Mouse (Mus musculus) hindbrain, embryonic 10.5 days (tissue): ENCODE results near the gene Ptrh1. TPM values are rescaled to one million over a fixed set of nuclear protein-coding genes. Genes with fewer than 3 reads are reported as not detected.

Experiments used
- DNase-seq: peaks from one replicate; pipeline ENCODE4 v3.0.0-alpha.2; 2017; ENCODE audit warnings: low spot score
- H3K27ac ChIP-seq: fragments of 300-500 bp; sonication (generic); 2 replicates; pipeline ENCODE4 v1.5.1; 2016; ENCODE audit warnings: mild to moderate bottlenecking, moderate library complexity
- H3K27me3 ChIP-seq: fragments of 300-500 bp; sonication (generic); 2 replicates; pipeline ENCODE4 v1.6.1; 2016; ENCODE audit warnings: mild to moderate bottlenecking; ENCODE audit not compliant: poor library complexity, insufficient read depth, severe bottlenecking
- H3K36me3 ChIP-seq: fragments of 300-500 bp; sonication (generic); 2 replicates; pipeline ENCODE4 v1.6.1; 2016; ENCODE audit warnings: mild to moderate bottlenecking, moderate library complexity
- H3K4me1 ChIP-seq: fragments of 300-500 bp; sonication (generic); replicated peaks from 2 replicates; pipeline ENCODE4 v1.6.1; 2016; ENCODE audit warnings: mild to moderate bottlenecking
- H3K4me3 ChIP-seq: fragments of 300-500 bp; sonication (generic); 2 replicates; pipeline ENCODE4 v1.5.1; 2016; ENCODE audit warnings: mild to moderate bottlenecking, moderate library complexity
- H3K9me3 ChIP-seq: fragments of 300-500 bp; sonication (generic); 2 replicates; pipeline ENCODE4 v1.6.1; 2016; ENCODE audit warnings: mild to moderate bottlenecking, moderate library complexity
- WGBS: fragments of 180-500 bp; shearing (Covaris S2); methylation state at CpG from one replicate; pipeline ENCODE4 v1.1.7; 2016; 5-methylcytosine and 5-hydroxymethylcytosine counted together
- polyA plus RNA-seq: library from polyadenylated mRNA; unstranded; fragments of >200 nt; fragmentation: Nextera tagmentation; extraction: Ambion mirVana; gene quantifications from 2 replicates; pipeline ENCODE4 v1.2.1, GENCODE M21; 2016

The Ptrh1 gene
- polyA plus RNA-seq, 1 experiment from 2014 or later: 7.2 TPM

DNA sequence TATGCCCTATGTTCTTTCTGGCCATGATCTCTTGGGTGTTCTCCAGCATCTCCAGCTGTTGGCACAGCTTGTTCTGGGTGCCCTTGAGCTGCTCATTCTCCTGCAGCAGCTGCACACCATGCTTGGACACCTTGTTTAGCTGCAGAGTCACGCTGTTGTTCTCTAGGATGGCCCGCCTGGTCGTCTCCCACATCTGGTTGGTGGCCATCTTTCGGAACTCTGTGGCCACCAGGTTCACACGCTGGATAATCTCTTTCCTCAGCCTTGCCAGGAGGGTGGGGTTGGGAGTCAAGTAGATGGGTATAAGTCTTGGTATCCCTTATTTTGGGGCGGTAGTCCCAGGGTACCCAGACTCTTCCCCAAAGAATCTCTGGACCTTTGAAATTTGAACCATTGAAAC, 4.1 kb downstream of the Ptrh1 start:
- no peaks in the 10 kb centered on the region for H3K9me3 ChIP-seq
- H3K4me3 ChIP-seq: no peak overlapping the region
- no peak for DNase-seq
- peaks cover 15% of the 10 kb centered on the region for H3K27me3 ChIP-seq
- 0 out of 2 replicates have a peak, but pooled peaks cover 2% of the 10 kb centered on the region for H3K36me3 ChIP-seq
- 91% methylated on average over 6 of the region's 6 CpGs for WGBS
- no peak overlapping the region for H3K27ac ChIP-seq
- H3K4me1 ChIP-seq: peaks cover 35% of the 10 kb centered on the region

DNA sequence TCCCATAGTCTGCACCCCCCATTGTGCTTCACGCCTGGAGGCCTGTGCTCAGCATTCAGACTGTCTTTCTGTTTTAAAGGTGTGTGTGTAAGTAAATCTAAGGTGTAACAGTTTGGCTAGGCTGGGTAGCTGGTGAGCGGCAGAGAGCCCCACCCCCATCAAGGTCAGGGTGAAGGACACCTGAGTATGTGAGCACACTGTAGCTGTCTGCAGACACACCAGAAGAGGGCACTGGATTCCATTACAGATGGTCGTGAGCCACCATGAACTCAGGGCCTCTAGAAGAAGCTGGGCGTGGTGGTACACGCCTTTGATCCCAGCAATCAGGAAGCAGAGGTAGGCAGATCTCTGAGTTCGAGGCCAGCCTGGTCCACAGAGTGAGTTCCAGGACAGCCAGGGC, 6.1 kb downstream of the Ptrh1 start:
- 82% methylated on average over 6 of the region's 6 CpGs for WGBS
- Histone ChIP-seq H3K36me3 (0 out of 2 replicates have a peak, but pooled peaks cover 2% of the 10 kb centered on the region), H3K27me3 (peaks cover 8% of the 10 kb centered on the region), H3K9me3 (no peaks in the 10 kb centered on the region), H3K4me3 (no peak overlapping the region), H3K27ac (no peak overlapping the region), H3K4me1 (peaks cover 18% of the 10 kb centered on the region)
- no peak for DNase-seq

DNA sequence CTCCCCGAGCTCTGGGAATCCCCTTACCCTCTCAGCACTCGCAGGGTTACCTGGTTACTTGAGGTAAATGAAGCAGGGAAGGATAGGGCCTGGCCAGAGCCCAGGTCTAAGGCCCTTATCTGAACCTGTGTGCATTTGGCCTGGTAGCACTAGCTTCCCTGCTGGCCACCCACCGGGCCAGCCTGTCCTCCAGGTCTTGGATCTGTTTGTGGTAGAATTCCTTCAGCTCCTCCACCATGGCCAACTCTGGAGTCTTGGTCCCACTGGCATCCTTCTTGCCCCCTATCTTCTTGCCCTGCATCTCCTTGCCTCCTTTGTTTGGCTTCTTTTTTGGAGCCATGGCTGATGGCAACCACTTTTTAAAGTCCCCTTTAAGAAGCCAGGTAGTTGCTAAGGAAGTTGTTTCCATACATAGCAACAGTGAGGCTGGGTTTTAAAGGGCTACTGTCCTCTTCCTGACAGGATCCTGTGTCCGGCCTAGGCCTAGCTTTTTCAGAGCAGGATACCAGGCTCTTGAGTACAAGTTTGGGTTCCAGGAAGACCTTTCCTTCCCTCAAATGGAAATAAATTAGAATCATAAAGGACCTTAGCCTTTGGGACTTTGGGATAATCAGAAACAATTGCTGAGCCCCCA, 8.6 kb downstream of the Ptrh1 start, which contains the start of gene Cfap157:
TSS of gene Cfap157 (minus strand) at position 381 of the 634 bp plus-strand sequence.
- WGBS: 68% methylated on average over 4 of the region's 4 CpGs
- peak within 1 kb of the TSS; percentile 53; the same call in 1 of the 2 replicates for H3K27ac ChIP-seq

DNA sequence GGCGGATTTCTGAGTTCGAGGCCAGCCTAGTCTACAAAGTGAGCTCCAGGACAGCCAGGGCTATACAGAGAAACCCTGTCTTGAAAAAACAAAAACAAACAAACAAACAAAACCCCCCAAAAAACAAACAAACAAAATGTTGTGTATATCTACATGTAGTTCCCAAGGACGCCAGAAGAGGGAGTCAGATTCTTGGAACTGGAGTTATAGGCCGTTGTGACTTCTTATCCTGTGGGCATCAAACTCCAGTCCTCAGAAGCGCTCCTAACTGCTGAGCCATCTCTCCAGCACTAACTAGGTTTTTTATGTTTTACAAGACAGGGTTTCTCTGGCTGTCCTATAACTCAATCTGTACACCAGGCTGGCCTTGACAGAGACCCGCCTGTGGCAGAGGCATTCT, 11.6 kb downstream of the Ptrh1 start:
- Histone ChIP-seq H3K4me3 (no peak overlapping the region), H3K36me3 (peaks cover 31% of the 10 kb centered on the region), H3K27me3 (no peaks in the 10 kb centered on the region), H3K27ac (no peak overlapping the region), H3K4me1 (peaks cover 13% of the 10 kb centered on the region), H3K9me3 (no peaks in the 10 kb centered on the region)
- 61% methylated on average over 6 of the region's 6 CpGs for WGBS
- DNase-seq: no peak

More for the DNA sequence above, 8.6 kb downstream of the Ptrh1 start, which contains the start of gene Cfap157:
- H3K4me3 ChIP-seq: no peak within 1 kb of the TSS
- no peak for DNase-seq
- H3K27me3 ChIP-seq: no peaks in the 10 kb centered on the region
- no peaks in the 10 kb centered on the region for H3K9me3 ChIP-seq
- H3K36me3 ChIP-seq: peaks cover 7% of the 10 kb centered on the region; the same call in 1 of the 2 replicates
- peaks cover 21% of the 10 kb centered on the region for H3K4me1 ChIP-seq

DNA sequence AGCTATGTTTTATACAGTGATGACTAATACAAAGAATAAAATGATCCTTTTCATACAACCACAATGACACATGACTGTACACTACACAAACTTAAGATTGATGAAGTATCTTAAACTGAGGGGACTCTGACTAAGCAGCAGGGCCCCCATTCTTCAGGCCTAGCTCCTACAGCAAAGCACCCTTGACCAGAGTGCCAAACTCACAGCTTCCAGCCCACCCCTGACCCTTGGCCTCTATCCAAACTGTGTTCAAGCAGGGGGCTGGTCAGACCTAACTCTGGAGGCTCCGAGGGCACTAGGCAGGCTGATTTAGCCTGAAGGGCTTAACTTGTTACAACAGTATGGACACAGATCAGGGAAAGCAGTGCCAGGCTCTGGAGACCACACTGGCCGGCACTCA, 13.0 kb downstream of the Ptrh1 start:
- peaks cover 41% of the 10 kb centered on the region for H3K36me3 ChIP-seq
- H3K4me1 ChIP-seq: peaks cover 13% of the 10 kb centered on the region
- WGBS: 64% methylated on average over 2 of the region's 2 CpGs
- H3K9me3 ChIP-seq: no peaks in the 10 kb centered on the region
- no peaks in the 10 kb centered on the region for H3K27me3 ChIP-seq
- H3K4me3 ChIP-seq: no peak overlapping the region
- H3K27ac ChIP-seq: no peak overlapping the region
- no peak for DNase-seq

DNA sequence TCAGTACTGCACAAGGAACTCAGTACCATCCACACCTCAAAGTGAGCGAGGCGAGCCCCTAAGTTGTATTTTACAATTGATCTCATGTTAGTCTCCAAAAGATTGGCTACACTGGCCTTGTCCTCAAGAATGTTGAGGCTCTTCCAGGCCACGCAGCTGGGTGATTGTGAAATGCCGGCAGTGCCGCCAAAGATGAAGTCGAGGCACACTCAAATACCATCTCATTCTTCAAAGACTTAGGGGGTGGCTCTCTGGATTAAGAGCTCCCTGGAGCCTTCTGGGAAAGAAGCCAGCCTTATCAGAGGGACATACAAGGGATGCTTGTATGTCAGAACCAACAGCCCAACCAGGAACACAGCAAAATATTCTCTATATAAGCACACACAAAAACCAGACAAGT, 15.7 kb downstream of the Ptrh1 start:
- WGBS: 92% methylated on average over 6 of the region's 6 CpGs
- peaks cover 5% of the 10 kb centered on the region for H3K4me1 ChIP-seq
- H3K27ac ChIP-seq: no peak overlapping the region
- no peak overlapping the region for H3K4me3 ChIP-seq
- no peaks in the 10 kb centered on the region for H3K27me3 ChIP-seq
- no peaks in the 10 kb centered on the region for H3K9me3 ChIP-seq
- peaks cover 68% of the 10 kb centered on the region for H3K36me3 ChIP-seq
- DNase-seq: no peak

DNA sequence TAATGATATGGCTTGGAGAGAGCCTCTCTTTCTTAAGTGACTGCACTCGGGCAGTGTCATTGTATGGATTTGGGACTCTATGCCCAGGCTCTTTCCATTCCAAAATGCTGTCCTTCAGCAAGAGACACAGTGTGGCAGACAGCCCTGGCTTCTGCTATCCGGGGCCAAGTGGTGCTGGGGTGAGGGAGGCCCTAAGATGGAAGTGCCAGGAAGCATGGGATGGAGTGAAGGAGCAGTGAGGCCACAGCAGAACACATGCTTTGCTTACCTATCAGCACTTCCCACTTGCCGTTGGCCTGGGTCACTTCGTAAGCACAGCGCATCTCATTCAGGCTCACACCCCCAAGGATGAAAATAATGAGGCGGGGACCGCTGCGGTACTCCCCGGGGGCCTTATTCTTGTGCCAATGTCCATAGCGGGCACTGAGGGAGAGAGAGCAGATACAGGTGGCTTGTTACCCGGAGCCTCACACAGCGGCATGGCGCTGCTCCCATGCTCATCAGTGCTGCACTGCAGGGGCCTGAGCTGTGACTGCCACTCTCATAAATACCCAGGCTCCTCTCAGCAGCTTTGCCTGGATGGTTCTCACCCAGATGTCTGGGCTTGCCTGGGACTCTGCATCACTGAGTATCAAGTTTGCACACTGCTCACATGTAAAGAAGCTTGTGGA, 20.3 kb downstream of the Ptrh1 start:
- Histone ChIP-seq H3K4me3 (no peak overlapping the region), H3K9me3 (no peaks in the 10 kb centered on the region), H3K27me3 (no peaks in the 10 kb centered on the region), H3K36me3 (peaks cover 91% of the 10 kb centered on the region), H3K4me1 (peaks cover 11% of the 10 kb centered on the region), H3K27ac (no peak overlapping the region)
- no peak for DNase-seq
- WGBS: 89% methylated on average over 13 of the region's 13 CpGs

DNA sequence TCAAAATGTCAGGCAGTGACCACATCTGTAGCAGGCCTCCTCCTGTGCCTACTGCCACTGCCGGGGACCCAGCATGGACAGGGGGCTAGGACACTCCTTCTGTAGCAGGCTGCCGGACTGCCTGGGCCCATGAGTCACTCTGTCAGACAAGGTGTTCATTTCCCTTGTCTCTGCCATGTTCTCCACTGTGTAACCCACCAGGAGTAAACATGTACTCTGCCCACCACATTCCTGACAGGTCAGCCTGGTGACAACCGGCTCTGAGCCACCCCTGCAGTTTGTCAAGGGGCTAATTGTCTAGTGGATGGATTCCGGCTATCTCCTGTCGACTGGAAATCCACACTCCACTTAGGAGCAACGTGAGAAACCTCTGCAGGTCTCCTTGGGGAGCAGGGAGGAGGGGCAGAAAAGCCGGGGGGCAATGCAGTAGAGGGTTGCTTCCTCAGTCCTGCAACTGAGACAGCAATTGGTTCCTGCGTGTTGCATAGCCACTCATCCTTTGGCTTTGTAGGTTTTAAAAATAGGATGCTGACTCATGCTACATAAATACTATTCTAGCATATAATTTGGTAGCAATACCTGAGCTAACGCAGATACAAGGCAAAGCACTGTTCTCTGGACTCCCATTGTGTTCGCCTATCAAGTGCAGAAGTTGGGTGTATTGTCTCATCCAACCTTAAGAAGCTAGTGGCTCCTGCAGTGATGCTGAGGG, 22.8 kb downstream of the Ptrh1 start:
- no peak for DNase-seq
- no peaks in the 10 kb centered on the region for H3K27me3 ChIP-seq
- 63% methylated on average over 10 of the region's 10 CpGs for WGBS
- no peaks in the 10 kb centered on the region for H3K9me3 ChIP-seq
- no peak overlapping the region for H3K4me3 ChIP-seq
- peaks cover 99% of the 10 kb centered on the region for H3K36me3 ChIP-seq
- H3K27ac ChIP-seq: 0 out of 2 replicates have a peak overlapping the region, but pooled peaks have one; percentile 31
- H3K4me1 ChIP-seq: peaks cover 11% of the 10 kb centered on the region

DNA sequence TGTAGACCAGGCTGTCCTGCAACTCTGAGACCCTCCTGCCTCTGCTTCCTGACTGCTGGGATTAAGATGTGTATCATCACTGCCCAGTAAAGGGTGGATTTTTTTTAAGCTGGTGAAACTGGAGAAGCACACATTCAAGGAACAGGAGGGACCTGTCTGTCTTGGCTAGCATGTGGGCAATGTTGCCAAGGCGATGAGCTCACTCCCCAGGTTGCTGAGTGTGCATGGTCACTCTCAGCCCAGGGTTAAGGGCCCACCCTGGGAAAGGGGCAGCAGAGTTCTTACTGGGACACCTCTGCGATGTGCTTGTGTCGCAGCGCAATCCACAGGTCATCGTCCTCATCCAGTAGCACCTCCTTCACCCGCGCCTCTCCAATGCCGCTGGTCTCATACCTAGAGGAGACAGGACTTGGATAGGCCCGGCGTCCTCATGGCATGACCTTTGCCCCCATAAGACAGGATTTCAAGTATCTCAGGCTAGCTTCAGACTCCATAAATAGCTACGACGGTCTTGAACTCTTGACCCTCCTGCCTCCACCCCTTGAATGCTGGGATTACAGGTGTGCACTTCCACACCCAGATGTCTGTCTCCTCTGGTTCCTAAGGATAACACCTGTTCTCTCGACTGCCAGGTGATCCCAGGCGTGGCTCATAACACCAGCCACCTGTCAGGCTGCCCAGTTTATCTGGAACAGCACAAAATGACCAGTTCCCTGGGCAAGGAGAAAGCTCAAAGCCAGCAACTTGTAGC, 33.4 kb downstream of the Ptrh1 start:
- no peak for DNase-seq
- Histone ChIP-seq H3K4me1 (0 out of 2 replicates have a peak, but pooled peaks cover 8% of the 10 kb centered on the region), H3K27me3 (no peaks in the 10 kb centered on the region), H3K4me3 (no peak overlapping the region), H3K9me3 (no peaks in the 10 kb centered on the region), H3K27ac (no peak overlapping the region), H3K36me3 (peaks cover 88% of the 10 kb centered on the region)
- 92% methylated on average over 14 of the region's 14 CpGs for WGBS

DNA sequence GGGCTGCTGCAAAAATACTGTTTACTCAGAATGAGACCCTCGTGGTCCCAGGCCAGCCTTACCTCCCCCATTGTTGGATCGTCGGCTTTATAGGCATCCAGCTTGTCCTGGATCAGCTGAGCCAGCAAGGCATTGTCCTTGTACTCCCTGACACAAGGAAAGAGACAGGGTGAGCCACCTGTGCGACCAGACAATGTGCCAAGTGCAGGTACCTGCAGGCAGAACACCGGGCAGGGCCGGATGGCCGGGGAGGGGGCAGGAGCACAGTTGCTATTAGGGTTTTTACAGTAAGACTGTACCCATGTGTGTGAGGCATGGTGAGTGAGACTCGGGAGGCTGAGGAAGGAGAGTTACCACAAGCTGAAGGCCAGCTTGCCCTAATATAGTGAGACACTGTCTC, 36.4 kb downstream of the Ptrh1 start:
- peaks cover 79% of the 10 kb centered on the region for H3K36me3 ChIP-seq
- H3K9me3 ChIP-seq: no peaks in the 10 kb centered on the region
- no peak overlapping the region for H3K4me3 ChIP-seq
- peaks cover 8% of the 10 kb centered on the region; the same call in 1 of the 2 replicates for H3K4me1 ChIP-seq
- WGBS: 86% methylated on average over 8 of the region's 8 CpGs
- DNase-seq: no peak
- no peak overlapping the region for H3K27ac ChIP-seq
- no peaks in the 10 kb centered on the region for H3K27me3 ChIP-seq

DNA sequence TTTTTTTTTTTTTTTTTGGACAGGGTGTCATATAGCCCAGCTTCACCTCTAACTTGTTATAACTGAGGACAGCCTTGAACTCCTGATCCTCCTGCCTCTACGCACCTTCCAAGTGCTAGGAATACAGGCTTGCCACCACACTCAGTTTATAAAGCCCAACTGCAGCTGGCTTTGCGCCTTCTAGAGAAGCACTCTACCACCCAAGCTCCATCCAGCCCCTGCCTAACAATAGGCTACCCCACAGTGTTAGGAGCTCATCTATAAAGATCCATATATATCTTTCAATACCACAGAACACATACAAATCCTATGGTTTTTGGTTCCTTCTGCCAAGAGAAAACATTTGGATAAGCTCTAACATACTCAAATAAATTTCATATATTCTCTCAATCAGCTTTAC, 40.9 kb downstream of the Ptrh1 start:
- Histone ChIP-seq H3K36me3 (peaks cover 55% of the 10 kb centered on the region), H3K9me3 (no peaks in the 10 kb centered on the region), H3K4me1 (peaks cover 15% of the 10 kb centered on the region; the same call in 1 of the 2 replicates), H3K27ac (no peak overlapping the region), H3K27me3 (no peaks in the 10 kb centered on the region), H3K4me3 (no peak overlapping the region)
- 90% methylated on average over 2 of the region's 2 CpGs for WGBS
- no peak for DNase-seq

DNA sequence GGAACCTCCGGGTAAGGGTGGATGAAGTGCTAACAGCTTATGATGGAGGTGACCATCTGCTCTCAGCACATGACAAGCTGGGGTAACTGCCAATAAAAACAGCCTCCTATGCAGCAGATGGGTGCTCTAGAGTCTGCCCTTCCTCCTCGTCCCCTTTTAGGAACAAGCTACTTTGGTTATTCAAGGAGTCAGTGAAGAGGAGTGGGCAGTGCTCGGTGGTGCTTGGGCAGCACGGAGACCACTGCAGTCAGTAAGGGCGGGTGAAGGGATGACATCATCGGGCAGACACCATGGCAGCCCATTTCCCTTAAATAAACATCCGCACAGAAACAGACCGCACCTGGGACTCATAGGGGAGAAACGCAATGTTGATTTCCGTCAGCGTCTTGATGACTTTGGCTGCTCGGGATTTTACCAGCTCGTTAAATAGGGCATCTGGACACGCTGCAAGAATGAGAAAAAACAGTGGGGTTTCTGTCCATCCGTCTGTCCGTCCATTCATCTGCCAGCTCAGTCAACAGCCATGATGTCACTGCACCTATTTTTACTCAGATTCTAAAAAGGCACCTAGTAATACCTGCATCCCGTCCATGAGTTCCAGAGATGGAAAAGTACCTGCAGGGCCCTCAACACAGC, 41.5 kb downstream of the Ptrh1 start:
- 0 out of 2 replicates have a peak overlapping the region, but pooled peaks have one; percentile 35 for H3K27ac ChIP-seq
- peaks cover 49% of the 10 kb centered on the region for H3K36me3 ChIP-seq
- H3K9me3 ChIP-seq: no peaks in the 10 kb centered on the region
- DNase-seq: no peak
- H3K27me3 ChIP-seq: no peaks in the 10 kb centered on the region
- WGBS: 83% methylated on average over 17 of the region's 17 CpGs
- no peak overlapping the region for H3K4me3 ChIP-seq
- H3K4me1 ChIP-seq: peaks cover 15% of the 10 kb centered on the region; the same call in 1 of the 2 replicates
